Mouse (Mus musculus) testis, adult 2 months (tissue): Measurements from ENCODE around the gene Rab10.
"Not testable (repeated sequence)": the region's sequence is repeated elsewhere in the genome, so short reads cannot be mapped to it uniquely, and the experiment has no call there.

Source experiments
- CTCF ChIP-seq: fragments of 200-500 bp; IDR thresholded peaks from 2 replicates; pipeline ENCODE4 v1.5.1; 2012; ENCODE audit warnings: low read depth, mild to moderate bottlenecking, inconsistent platforms, low read length, moderate library complexity; ENCODE audit not compliant: control insufficient read depth, insufficient read depth, insufficient replicate concordance
- POLR2A ChIP-seq: fragments of 200-500 bp; IDR thresholded peaks from 2 replicates; pipeline ENCODE4 v1.6.1; 2012; ENCODE audit warnings: low read depth, mild to moderate bottlenecking, inconsistent platforms, low read length, moderate library complexity; ENCODE audit not compliant: control insufficient read depth

DNA sequence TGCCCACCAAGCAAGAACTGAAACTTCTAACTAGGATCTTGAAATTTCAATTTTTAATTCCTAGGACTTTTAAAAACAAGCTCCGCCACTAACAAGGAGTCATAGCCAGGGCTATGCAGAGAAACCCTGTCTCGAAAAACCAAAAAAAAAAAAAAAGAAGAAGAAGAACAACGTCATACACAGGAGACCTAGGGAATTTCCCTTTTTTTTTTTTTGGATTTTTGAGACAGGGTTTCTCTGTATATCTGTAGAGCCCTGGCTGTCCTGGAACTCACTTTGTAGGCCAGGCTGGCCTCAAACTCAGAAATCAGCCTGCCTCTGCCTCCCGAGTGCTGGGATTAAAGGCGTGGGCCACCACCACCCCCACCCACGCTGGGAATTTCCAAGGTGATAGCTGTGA, 12.1 kb downstream of the Rab10 start:
- not testable (repeated sequence) for TF ChIP-seq CTCF, POLR2A
